Mouse (Mus musculus): Measurements from ENCODE around the gene Kcnd3. TPM values are rescaled to one million over a fixed set of nuclear protein-coding genes. Genes with fewer than 3 reads are reported as not detected.
A peak's percentile ranks its signal among the peaks of the same experiment; 100 is the strongest.

Kcnd3 gene
- polyA plus RNA-seq, 1 experiment from 2014 or later, result 0.57 TPM

DNA sequence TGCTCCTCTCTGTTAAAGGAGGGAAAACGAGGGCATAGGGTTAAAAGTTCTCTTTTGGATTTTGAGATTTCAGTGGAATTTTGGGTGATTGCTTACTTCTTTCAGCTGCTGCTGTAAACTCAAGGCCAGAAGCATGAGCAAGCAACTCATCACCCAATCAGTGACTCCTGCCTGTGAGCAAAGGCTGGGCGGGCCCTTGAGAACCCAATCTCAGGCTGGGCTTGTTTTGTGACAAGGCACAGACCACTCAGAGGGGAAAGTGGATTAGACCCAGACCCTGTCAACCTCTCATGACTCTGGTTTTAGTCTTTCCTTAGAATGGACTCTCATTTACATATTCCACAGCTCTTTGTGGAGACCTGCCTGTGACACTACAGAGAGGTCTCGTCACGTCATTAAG, 28.7 kb upstream of the Kcnd3 start:
- H3K9me3 ChIP-seq, result peaks cover 4% of the 10 kb centered on the region; the same call in 1 of the 2 replicates
- DNase-seq (ENCODE audit: low spot score), result peak; percentile 42
- no peaks in the 10 kb centered on the region for H3K36me3 ChIP-seq (replicated peaks)
- peaks cover 8% of the 10 kb centered on the region; the same call in 1 of the 2 replicates for H3K4me1 ChIP-seq
- H3K4me3 ChIP-seq, result no peak overlapping the region
- H3K27me3 ChIP-seq (replicated peaks; ENCODE audit: low read depth, poor library complexity, severe bottlenecking), result no peaks in the 10 kb centered on the region; the same call in 1 of the 2 replicates
- 26% methylated on average over 4 of the region's 4 CpGs for WGBS
- H3K27ac ChIP-seq (replicated peaks), result no peak overlapping the region

DNA sequence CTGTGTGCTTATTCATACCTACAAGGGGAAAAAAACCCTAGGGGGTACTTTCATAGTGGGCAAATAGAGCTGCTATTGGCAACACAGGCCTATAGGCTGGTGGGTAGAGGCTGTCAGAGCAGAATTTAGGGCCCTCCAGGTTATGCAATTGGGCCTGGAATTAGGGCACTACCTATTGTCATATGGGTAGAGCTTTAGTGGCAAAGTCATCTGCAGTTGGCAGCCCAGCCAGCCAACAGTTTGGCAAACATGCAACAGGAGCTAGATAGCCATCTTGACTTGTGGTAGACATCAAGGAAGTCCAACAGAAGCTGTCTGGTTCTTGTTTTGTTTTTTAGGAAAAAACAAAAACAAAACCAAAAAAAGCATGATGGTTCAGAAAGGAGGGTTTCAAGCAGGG, 23.5 kb upstream of the Kcnd3 start:
- Histone ChIP-seq H3K27ac (replicated peaks) (no peak overlapping the region), H3K27me3 (replicated peaks; ENCODE audit: low read depth, poor library complexity, severe bottlenecking) (no peaks in the 10 kb centered on the region; the same call in 1 of the 2 replicates), H3K4me1 (peaks cover 2% of the 10 kb centered on the region; the same call in 1 of the 2 replicates), H3K9me3 (no peaks in the 10 kb centered on the region), H3K36me3 (replicated peaks) (no peaks in the 10 kb centered on the region), H3K4me3 (no peak overlapping the region)
- DNase-seq (ENCODE audit: low spot score), result no peak

DNA sequence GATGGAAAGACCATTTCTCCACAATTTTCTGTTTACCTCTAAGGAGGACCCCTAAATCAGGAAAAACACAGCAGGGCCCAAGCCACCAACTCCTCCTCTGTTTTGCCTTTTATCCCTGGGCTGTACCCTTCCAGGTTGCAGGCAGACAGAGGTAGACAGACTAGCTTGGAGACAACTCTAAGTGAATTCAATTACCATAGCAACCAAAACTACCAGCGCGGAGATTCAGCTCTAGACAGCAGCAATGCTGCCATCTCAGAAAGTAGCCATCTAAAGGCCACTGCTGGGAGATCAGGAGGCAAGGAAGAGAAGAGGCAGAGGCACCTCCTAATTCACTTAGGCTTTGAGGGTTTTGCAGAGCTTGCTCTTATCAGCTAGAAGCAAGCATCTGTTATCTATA, 15.7 kb upstream of the Kcnd3 start:
- H3K27me3 ChIP-seq (replicated peaks; ENCODE audit: low read depth, poor library complexity, severe bottlenecking), result no peaks in the 10 kb centered on the region
- no peak for DNase-seq (ENCODE audit: low spot score)
- no peaks in the 10 kb centered on the region for H3K4me1 ChIP-seq
- H3K9me3 ChIP-seq, result no peaks in the 10 kb centered on the region
- no peaks in the 10 kb centered on the region for H3K36me3 ChIP-seq (replicated peaks)
- no peak overlapping the region for H3K4me3 ChIP-seq
- H3K27ac ChIP-seq (replicated peaks), result no peak overlapping the region
- WGBS, result 59% methylated on average over 2 of the region's 2 CpGs

DNA sequence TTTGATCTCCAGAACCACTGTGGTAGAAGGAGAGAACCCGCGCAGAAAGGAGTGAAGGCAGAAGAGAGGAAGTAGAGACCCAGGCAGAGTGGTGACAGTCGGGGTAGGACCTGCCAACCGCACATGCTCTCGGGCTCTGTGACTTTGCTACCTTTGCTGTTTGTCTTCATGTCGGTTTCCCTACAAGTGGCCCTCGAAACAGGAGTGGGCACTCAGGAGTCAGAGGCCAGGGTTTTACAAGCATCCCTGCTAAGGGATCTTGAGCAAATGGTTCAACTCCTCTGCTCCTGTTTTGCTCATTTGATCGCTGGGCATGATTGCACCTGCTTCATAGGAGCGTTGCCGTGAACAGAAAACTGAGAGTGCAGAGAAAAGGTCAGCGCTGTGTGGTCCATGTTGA, 15.2 kb upstream of the Kcnd3 start:
- H3K4me3 ChIP-seq, result no peak overlapping the region
- H3K4me1 ChIP-seq, result no peaks in the 10 kb centered on the region
- no peaks in the 10 kb centered on the region for H3K36me3 ChIP-seq (replicated peaks)
- WGBS, result 92% methylated on average over 11 of the region's 11 CpGs
- H3K27me3 ChIP-seq (replicated peaks; ENCODE audit: low read depth, poor library complexity, severe bottlenecking), result no peaks in the 10 kb centered on the region
- no peaks in the 10 kb centered on the region for H3K9me3 ChIP-seq
- H3K27ac ChIP-seq (replicated peaks), result no peak overlapping the region
- DNase-seq (ENCODE audit: low spot score), result no peak

DNA sequence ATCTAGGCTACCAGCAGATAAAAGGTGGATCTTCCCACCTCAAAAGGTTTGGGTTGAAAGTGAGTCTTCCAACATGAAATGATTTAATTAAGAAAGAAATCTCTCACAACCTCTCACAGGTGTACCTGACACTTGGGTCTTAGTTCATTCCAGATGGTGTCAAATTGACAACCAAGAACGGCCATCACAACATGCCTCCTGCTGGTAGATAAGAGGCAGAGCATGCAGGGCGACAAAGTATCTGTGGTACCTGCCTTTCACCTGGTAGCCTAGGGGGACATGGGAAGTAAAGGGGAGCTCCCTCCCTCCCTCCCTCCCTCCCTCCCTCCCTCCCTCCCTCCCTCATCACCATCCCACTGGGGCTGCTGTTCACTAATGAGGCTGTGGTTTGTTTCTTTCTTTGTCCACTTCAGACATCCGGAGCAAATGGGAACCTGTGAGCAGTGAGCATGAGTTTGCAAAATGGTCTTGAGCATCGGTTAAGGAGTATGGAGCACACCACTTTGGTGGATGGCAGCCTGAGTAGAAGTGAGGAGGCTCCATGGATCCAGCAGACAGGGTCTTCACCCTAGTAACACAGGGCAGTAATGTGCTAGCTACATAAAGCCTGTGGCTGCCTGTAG, 11.1 kb upstream of the Kcnd3 start:
- Histone ChIP-seq H3K4me3 (no peak overlapping the region), H3K4me1 (no peaks in the 10 kb centered on the region), H3K27ac (replicated peaks) (no peak overlapping the region), H3K9me3 (no peaks in the 10 kb centered on the region), H3K36me3 (replicated peaks) (no peaks in the 10 kb centered on the region), H3K27me3 (replicated peaks; ENCODE audit: low read depth, poor library complexity, severe bottlenecking) (no peaks in the 10 kb centered on the region)
- no peak for DNase-seq (ENCODE audit: low spot score)
- WGBS, result 57% methylated on average over 4 of the region's 4 CpGs

DNA sequence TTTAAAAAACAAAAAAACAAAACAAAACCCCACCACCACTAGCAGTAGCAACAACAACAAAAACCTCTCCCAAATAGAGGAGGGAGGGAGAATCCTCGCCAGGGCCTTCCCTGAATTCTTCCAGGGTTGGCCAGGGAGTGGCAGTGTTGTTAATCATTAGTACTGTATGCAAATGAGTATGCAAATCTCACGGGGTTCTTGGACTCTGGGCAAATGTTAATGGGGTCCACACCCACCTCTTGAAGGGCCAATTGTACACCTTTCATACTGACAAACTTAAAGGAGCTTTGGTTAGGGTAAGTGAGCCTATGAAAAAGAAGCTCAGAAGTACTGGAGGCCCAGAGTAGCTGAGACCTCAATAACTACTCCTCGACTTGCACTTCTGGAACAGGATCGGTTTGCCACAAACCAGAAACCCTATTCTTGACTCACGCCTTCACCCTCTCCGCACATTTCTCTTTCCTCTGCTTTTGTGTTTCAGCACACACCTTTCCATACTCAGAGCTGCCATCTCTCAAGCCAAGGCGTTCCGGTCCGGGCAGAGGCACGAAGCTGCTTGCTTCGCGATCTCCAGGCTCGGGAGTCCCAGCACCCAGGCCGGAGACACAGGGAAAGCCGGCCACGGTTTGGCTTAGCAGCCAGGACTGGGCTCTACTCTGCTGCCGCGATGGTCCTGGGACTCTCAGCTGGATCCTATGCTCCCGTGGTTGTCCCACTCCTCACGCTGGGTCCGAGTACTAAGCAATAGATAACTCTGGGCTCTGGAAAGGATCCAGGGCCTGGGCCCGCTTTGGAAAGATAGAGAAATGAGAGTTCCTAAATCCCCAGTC, 1.3 kb upstream of the Kcnd3 start:
- no peaks in the 10 kb centered on the region for H3K9me3 ChIP-seq
- H3K4me1 ChIP-seq, result peaks cover 32% of the 10 kb centered on the region
- peak; percentile 53 for DNase-seq (ENCODE audit: low spot score)
- H3K36me3 ChIP-seq (replicated peaks), result no peaks in the 10 kb centered on the region
- H3K27me3 ChIP-seq (replicated peaks; ENCODE audit: low read depth, poor library complexity, severe bottlenecking), result peaks cover 91% of the 10 kb centered on the region
- H3K4me3 ChIP-seq, result peak overlapping the region; percentile 79
- WGBS, result 2% methylated on average over 22 of the region's 22 CpGs
- H3K27ac ChIP-seq (replicated peaks), result no peak overlapping the region

DNA sequence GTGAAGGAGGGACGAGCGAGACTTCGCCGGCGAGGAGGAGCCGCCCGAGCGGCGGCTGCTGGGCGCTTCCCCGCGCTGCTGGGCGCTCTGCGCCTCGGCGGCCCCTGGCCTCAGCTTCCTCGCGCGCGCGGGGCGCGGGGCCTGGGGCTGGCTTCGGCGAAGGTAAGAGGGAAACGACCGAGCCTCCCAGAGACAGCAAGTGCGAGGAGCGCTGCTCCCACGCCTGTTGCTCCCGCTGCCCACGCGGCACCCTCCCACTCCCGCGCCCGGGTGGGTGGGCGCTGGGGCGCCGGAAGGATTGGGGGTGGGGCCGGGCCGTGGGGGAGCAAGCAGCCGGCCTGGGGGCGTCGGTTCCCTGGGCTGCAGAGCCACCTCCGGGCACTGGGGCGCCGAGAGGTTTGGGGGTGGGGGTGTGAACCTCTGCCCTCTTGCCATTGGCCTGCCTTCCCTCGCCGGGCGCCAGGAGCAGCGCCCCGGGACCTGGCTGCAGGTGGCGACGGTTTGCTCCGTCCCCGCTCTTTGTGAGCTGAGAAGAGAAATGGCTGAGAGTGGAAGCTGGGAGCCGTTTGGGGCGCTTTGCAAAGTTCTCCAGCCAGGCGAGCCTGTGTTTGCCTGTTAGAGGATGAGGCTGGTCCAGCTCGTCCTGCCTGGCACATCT, 555 bp downstream of the Kcnd3 start:
- WGBS, result under 1% methylated on average over 60 of the region's 60 CpGs
- Histone ChIP-seq H3K36me3 (replicated peaks) (no peaks in the 10 kb centered on the region), H3K27ac (replicated peaks) (peak overlapping the region; percentile 80), H3K4me1 (peaks cover 32% of the 10 kb centered on the region), H3K9me3 (no peaks in the 10 kb centered on the region), H3K4me3 (peak overlapping the region; percentile 79), H3K27me3 (replicated peaks; ENCODE audit: low read depth, poor library complexity, severe bottlenecking) (peaks cover 99% of the 10 kb centered on the region)
- DNase-seq (ENCODE audit: low spot score), result peak; percentile 64

DNA sequence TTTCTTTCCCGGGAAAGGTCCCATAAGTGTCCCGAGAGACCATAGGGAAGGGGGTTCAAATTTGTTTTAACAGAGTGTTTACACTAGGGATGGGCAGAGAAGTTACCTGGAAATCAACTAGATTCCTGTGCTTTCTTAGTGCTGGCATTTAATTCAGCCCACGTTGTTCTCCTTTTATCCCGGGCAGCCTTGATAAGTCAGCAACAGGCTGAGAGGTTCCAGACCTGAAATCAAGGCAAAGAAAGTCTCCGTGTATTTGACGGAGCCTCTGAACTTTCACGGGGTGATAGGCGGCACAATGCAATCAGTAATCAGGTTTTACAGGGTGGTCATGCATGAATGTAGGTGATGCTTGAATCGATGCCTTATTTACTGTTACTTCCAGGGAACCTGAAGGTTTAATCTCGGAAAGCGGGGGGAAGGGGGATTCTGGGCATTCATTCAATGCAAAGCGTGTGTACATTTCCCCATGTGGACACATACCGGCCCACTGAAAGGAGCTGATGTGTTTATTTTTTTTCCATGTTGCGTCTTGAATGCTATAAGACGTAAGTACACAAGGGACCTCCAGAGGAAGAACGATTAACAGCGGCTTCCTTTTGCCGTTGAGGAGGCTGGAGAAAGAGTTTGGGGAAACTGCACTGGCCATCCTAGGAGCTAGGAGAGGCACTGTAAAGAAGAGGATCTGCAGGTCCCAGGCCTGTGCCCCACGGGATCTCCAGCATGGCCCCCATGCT, 1.3 kb downstream of the Kcnd3 start:
- no peaks in the 10 kb centered on the region for H3K9me3 ChIP-seq
- H3K36me3 ChIP-seq (replicated peaks), result no peaks in the 10 kb centered on the region
- WGBS, result 4% methylated on average over 19 of the region's 19 CpGs
- peaks cover 97% of the 10 kb centered on the region for H3K27me3 ChIP-seq (replicated peaks; ENCODE audit: low read depth, poor library complexity, severe bottlenecking)
- DNase-seq (ENCODE audit: low spot score), result peak; percentile 22
- no peak overlapping the region for H3K27ac ChIP-seq (replicated peaks)
- H3K4me3 ChIP-seq, result peak overlapping the region; percentile 79
- peaks cover 32% of the 10 kb centered on the region for H3K4me1 ChIP-seq

DNA sequence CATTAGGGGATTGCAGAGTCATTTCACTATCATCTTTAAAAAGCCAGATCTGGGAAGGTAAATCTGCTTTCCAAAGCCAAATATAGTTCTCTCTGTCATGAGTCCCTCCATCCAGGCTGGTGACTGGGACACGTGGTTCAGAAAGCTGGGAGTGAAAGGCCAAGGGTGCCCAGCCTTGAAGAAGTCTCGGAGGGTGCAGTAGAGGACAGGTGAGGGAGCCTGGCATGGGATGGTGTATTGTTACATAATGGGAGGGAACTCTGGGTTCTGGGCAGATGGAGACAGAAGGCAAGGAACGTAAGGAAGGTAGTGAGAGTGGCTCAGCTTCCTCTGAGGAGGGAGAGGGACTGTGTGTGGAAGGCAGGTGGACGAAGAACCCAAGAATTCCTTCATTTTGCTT, 5.5 kb downstream of the Kcnd3 start:
- no peak overlapping the region for H3K4me3 ChIP-seq
- peaks cover 66% of the 10 kb centered on the region for H3K27me3 ChIP-seq (replicated peaks; ENCODE audit: low read depth, poor library complexity, severe bottlenecking)
- WGBS, result 83% methylated on average over 4 of the region's 4 CpGs
- H3K9me3 ChIP-seq, result no peaks in the 10 kb centered on the region
- peaks cover 13% of the 10 kb centered on the region for H3K4me1 ChIP-seq
- no peak overlapping the region for H3K27ac ChIP-seq (replicated peaks)
- H3K36me3 ChIP-seq (replicated peaks), result no peaks in the 10 kb centered on the region
- DNase-seq (ENCODE audit: low spot score), result no peak

DNA sequence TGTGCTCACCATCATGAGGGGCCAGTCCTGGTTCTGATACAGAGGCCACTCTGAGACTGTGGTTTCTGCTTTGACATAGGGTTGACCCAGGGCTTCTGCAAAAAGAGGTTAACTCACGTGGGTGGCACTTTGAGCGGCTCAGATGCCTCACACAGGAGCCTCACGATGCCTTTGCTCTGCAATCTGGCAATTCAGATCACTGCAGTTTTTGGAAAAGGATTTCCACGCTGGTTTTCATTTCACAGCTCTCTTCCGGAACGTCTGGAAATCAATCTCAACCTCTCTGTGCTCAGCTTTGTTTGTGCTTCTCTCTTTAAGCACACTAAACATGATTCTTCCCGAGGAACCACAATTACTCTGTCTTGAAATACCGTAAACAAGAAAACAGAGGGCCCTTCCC, 14.4 kb downstream of the Kcnd3 start:
- H3K27ac ChIP-seq (replicated peaks), result no peak overlapping the region
- no peaks in the 10 kb centered on the region for H3K9me3 ChIP-seq
- H3K4me3 ChIP-seq, result no peak overlapping the region
- no peaks in the 10 kb centered on the region for H3K4me1 ChIP-seq
- no peaks in the 10 kb centered on the region for H3K36me3 ChIP-seq (replicated peaks)
- WGBS, result 75% methylated on average over 8 of the region's 8 CpGs
- no peak for DNase-seq (ENCODE audit: low spot score)
- H3K27me3 ChIP-seq (replicated peaks; ENCODE audit: low read depth, poor library complexity, severe bottlenecking), result no peaks in the 10 kb centered on the region

DNA sequence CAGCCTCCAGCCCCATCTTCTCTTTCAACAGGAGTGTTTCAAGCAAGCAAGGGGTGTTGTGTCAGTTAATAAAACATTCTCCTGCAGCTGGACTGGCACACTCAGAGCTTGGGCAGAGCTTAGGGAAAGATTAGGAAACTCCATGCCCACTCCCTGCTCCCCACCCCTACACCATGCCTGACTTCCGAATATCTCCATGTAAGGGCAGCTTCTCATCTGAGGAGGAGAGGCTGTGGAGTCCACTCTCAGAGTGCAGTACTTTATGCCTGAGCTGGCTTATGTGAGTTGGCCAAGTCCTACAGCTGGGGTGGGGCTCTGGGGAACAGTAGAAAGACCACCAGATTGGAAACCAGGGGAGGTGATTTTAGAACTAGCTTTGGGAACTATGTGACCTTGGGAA, 20.4 kb downstream of the Kcnd3 start:
- Histone ChIP-seq H3K36me3 (replicated peaks) (no peaks in the 10 kb centered on the region), H3K9me3 (no peaks in the 10 kb centered on the region), H3K27me3 (replicated peaks; ENCODE audit: low read depth, poor library complexity, severe bottlenecking) (no peaks in the 10 kb centered on the region), H3K27ac (replicated peaks) (no peak overlapping the region), H3K4me3 (no peak overlapping the region), H3K4me1 (no peaks in the 10 kb centered on the region)
- no peak for DNase-seq (ENCODE audit: low spot score)
- 85% methylated on average over 1 of the region's 1 CpGs for WGBS

DNA sequence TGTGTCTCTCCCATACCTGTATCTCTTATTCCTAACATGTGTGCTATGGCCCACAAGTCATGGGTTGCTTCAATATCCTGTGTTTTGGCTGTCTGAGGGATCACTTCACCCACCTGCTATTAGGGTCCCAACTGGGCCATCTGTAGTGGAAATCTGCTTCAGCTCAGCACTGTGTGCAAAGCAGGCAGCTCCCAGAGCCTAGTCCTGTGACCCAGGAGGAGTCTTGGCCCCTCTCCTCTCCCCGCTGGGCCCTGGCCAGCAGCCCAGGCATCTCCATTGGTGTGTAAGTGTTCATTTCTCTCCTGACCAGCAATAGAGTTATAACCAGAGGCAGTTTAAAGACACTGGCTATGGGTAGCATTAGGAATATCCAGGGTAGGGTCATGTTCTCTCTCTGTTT, 24.3 kb downstream of the Kcnd3 start:
- Histone ChIP-seq H3K9me3 (no peaks in the 10 kb centered on the region), H3K36me3 (replicated peaks) (no peaks in the 10 kb centered on the region), H3K27ac (replicated peaks) (no peak overlapping the region), H3K4me3 (no peak overlapping the region), H3K4me1 (peaks cover 5% of the 10 kb centered on the region), H3K27me3 (replicated peaks; ENCODE audit: low read depth, poor library complexity, severe bottlenecking) (no peaks in the 10 kb centered on the region)
- no peak for DNase-seq (ENCODE audit: low spot score)
- 94% methylated on average over 1 of the region's 1 CpGs for WGBS
